Mouse (Mus musculus): Measurements from ENCODE around the gene Gramd4.

DNA sequence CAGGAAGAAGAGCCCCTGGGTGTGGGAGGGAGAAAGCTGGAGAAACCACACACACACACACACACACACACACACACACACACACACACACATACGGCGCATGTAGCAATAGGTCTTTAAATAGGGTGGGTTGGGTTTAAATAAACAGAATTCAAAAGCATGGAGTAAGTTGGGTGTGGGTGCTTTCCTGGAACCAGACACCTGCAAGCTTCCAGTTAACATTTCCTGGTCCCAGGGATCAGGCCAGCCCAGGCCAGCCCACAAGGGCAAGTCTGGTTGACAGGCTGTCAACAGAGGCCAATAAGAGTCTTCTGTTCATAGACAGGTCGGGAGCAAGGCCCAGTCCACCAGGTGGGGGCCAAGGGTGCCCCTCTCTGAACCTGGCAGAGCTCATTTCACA, 21.6 kb upstream of the Gramd4 start:
- TF ChIP-seq CTCF (IDR thresholded peaks at IDR 0.05; ENCODE audit: low read depth) (no peak), EP300 (IDR thresholded peaks at IDR 0.05; ENCODE audit: low read depth) (no peak)

Data from heart, postnatal 0 days (tissue).